ENCODE assay signal across 7 mouse cellular contexts in the genomic region with DNA sequence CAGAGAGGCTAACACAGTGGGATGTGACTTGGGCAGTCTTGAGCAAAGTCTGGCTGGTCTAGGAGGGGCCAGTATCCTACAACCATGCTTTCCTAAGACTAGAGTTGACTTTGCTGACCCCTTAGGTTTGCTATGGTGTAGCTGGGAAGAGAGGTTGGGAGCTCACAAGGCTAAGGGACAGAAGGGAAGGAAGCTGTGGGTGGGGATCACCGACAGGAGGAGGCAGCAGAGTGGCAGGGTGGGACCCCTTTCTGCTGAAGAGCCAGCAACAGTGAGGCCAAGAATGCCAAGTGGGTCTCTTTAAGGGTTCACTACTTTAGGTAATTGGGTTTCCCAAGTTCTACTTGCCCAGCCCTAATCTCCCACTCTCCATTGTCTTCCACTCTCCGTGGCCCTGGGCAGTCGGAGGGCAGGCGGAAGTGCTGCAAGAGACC.
A peak's percentile ranks its signal among the peaks of the same experiment; 100 is the strongest.
DNase-seq lines count a peak whose midpoint lies in the region; TF ChIP-seq lines count a peak whose summit lies in the region.

No protein-coding gene starts in this region.

- peak overlapping the region; percentile 77 for H3K4me3 ChIP-seq in E14TG2a.4 (replicated peaks; ENCODE audit: low read length)
- H3K4me3 ChIP-seq in hindbrain, embryonic 10.5 days = peak overlapping the region; percentile 51

- peaks cover 44% of the 10 kb centered on the region for H3K4me1 ChIP-seq in E14TG2a.4 (replicated peaks; ENCODE audit: low read depth, low read length)
- H3K4me1 ChIP-seq in hindbrain, embryonic 10.5 days (replicated peaks) = peaks cover 51% of the 10 kb centered on the region

- H3K36me3 ChIP-seq in E14TG2a.4 (ENCODE audit: insufficient read depth, low read length) = no peaks in the 10 kb centered on the region
- H3K36me3 ChIP-seq in hindbrain, embryonic 10.5 days = no peaks in the 10 kb centered on the region

- 10% methylated on average over 4 of the region's 4 CpGs for WGBS in hindbrain, embryonic 10.5 days

- peak overlapping the region; percentile 95 for H3K27ac ChIP-seq in hindbrain, embryonic 10.5 days

- H3K27me3 ChIP-seq in E14TG2a.4 (ENCODE audit: insufficient read depth, low read length) = peaks cover 7% of the 10 kb centered on the region; the same call in 1 of the 2 replicates
- no peaks in the 10 kb centered on the region for H3K27me3 ChIP-seq in hindbrain, embryonic 10.5 days (ENCODE audit: insufficient read depth, poor library complexity, severe bottlenecking)

- peak; percentile 64 for DNase-seq in ES-CJ7 (ENCODE audit: low read depth, low spot score)
- DNase-seq in hindbrain, embryonic 10.5 days (ENCODE audit: low spot score) = no peak
- DNase-seq in lung, postnatal 14 days = peak; percentile 16
- no peak for DNase-seq in gastrocnemius, adult 18-20 months (ENCODE audit: low spot score)
- no peak for DNase-seq in adrenal gland, adult 18-20 months (ENCODE audit: low spot score in 2 of 2)
- no peak for DNase-seq in frontal cortex, adult 2 months (ENCODE audit: extremely low spot score in 1 of 2, low spot score in 1 of 2)

- no peak for TF ChIP-seq CTCF in E14TG2a.4 (conservative IDR thresholded peaks at IDR 0.05; ENCODE audit: low read length)

- no peaks in the 10 kb centered on the region for H3K9me3 ChIP-seq in E14TG2a.4 (ENCODE audit: low read length)
- no peaks in the 10 kb centered on the region for H3K9me3 ChIP-seq in hindbrain, embryonic 10.5 days

Comparison
In these comparisons a context has a peak if more than half of its experiments do, and no peak if none do; other contexts are left out.
1. DNase-seq: peak in ES-CJ7 (single experiment) and lung, postnatal 14 days (single experiment); none in hindbrain, embryonic 10.5 days (single experiment), gastrocnemius, adult 18-20 months (single experiment), adrenal gland, adult 18-20 months (0 of 2) and frontal cortex, adult 2 months (0 of 2).